Mouse (Mus musculus): ENCODE measurements at regions not wholly inside any gene's neighbourhood (a gene's known extent, or its start where the extent isn't known, plus 50 kb on each side); places are given as distances from the start of the nearest gene placed in this dataset.
A peak's percentile ranks its signal among the peaks of the same experiment; 100 is the strongest.

DNA sequence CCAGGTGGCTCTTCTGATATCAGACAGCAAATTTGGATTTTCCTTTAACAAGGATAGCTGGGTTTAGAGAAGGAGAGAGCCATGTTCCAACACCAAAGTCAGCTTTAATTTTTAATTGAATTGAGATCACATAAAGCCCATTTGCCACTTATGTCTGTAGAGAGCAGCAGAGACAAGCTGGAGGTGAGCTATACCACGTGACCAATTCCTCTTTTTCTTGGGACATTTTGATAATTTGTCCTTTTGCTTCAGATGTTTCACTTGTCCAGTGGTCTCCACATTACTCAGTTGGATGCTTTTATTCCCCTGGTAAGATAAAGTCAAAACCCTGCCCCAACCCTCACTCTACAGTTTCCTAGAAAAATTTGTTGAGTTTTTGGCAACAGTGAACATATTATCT lies 248.6 kb upstream of the Ndst4 start:
- Histone ChIP-seq H3K4me2 (ENCODE audit: low read length) (no peak overlapping the region), H3K9ac (replicated peaks; ENCODE audit: low read length) (no peak overlapping the region), H3K9me3 (ENCODE audit: control insufficient read depth, low read length) (no peaks in the 10 kb centered on the region), H3K27me3 (ENCODE audit: control insufficient read depth, insufficient read depth, low read length) (no peaks in the 10 kb centered on the region), H3K4me1 (ENCODE audit: control insufficient read depth, insufficient read depth, low read length) (no peaks in the 10 kb centered on the region), H3K36me3 (ENCODE audit: control insufficient read depth, insufficient read depth, low read length) (no peaks in the 10 kb centered on the region), H3K27ac (replicated peaks; ENCODE audit: low read depth, low read length) (no peak overlapping the region), H3K4me3 (replicated peaks; ENCODE audit: low read depth, low read length) (no peak overlapping the region)
- no peak for ATAC-seq (ENCODE audit: low FRiP score, low TSS enrichment)
- WGBS: 73% methylated on average over 1 of the region's 1 CpGs
- no peak for DNase-seq

DNA sequence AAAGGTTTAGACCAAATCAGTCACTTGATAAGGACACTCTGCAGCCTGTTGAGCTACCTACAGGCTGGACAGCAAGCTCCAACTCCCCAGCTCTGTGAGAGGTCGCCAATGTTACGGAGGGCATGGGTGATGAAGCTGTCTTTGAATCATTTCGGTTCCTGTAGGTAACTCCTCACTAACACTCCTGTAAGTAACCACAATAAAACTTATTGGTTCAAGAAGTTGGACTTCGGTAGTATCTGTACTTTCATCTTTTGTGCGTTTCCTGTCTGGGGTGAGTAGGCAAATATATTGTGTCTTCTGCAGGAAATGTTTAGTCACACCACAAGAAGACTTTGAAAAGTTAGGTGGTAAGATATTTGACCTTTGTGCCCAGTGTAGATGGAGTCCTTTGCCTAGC lies 244.1 kb upstream of the Ndst4 start:
- H3K27me3 ChIP-seq (ENCODE audit: control insufficient read depth, insufficient read depth, low read length): no peaks in the 10 kb centered on the region
- no peak overlapping the region for H3K9ac ChIP-seq (replicated peaks; ENCODE audit: low read length)
- H3K4me1 ChIP-seq (ENCODE audit: control insufficient read depth, insufficient read depth, low read length): no peaks in the 10 kb centered on the region
- H3K4me3 ChIP-seq (replicated peaks; ENCODE audit: low read depth, low read length): no peak overlapping the region
- WGBS: 94% methylated on average over 5 of the region's 5 CpGs
- DNase-seq (no peak), ATAC-seq (ENCODE audit: low FRiP score, low TSS enrichment) (no peak)
- no peak overlapping the region for H3K27ac ChIP-seq (replicated peaks; ENCODE audit: low read depth, low read length)
- no peaks in the 10 kb centered on the region for H3K36me3 ChIP-seq (ENCODE audit: control insufficient read depth, insufficient read depth, low read length)
- H3K4me2 ChIP-seq (ENCODE audit: low read length): no peak overlapping the region
- no peaks in the 10 kb centered on the region for H3K9me3 ChIP-seq (ENCODE audit: control insufficient read depth, low read length)

DNA sequence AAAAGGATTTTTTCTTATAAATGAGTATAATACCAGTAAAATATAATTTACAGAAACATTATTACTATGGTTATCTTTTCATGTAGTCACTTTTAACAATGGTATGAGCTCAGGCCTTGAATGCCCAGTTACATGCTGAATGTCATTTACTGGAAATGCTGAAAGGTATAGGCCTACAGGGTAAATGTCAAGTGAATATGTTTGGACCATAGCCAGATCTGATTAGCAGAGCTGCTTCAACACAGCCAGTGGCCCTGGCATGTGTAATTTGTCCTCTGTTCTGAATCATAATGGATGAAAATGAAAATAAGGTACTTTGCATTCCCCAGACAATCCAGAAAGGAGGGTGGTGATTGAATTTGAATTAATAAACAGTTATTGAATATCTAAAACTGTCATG lies 213.3 kb upstream of the Ndst4 start:
- ATAC-seq (ENCODE audit: low FRiP score, low TSS enrichment): peak; percentile 67; the same call in 1 of the 2 replicates

DNA sequence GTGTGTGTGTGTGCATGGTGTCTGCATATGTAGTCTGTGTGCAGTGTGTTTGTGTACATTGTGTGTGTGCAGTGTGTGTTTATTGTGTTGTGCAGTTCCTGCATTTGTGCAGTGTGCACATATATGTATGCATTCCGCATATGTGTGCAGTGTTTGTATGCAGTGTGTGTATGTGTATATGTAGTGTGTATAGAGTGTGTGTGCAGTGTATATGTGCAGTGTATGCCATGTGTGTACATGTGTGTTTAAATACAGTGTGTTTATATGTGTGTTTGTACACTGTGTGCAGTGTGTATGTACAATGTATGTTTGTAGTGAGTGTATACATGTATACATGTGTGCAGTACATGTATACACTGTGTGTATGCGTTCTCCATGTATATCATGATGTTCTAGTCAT lies 183.0 kb upstream of the Ndst4 start:
- H3K9ac ChIP-seq (replicated peaks; ENCODE audit: low read length): no peak overlapping the region
- DNase-seq: no peak
- no peaks in the 10 kb centered on the region for H3K36me3 ChIP-seq (ENCODE audit: control insufficient read depth, insufficient read depth, low read length)
- 96% methylated on average over 2 of the region's 2 CpGs for WGBS
- no peak overlapping the region for H3K27ac ChIP-seq (replicated peaks; ENCODE audit: low read depth, low read length)
- no peaks in the 10 kb centered on the region for H3K9me3 ChIP-seq (ENCODE audit: control insufficient read depth, low read length)
- no peak overlapping the region for H3K4me2 ChIP-seq (ENCODE audit: low read length)
- H3K4me3 ChIP-seq (replicated peaks; ENCODE audit: low read depth, low read length): no peak overlapping the region
- H3K27me3 ChIP-seq (ENCODE audit: control insufficient read depth, insufficient read depth, low read length): no peaks in the 10 kb centered on the region
- H3K4me1 ChIP-seq (ENCODE audit: control insufficient read depth, insufficient read depth, low read length): no peaks in the 10 kb centered on the region
- ATAC-seq (ENCODE audit: low FRiP score, low TSS enrichment): no peak

More for the DNA sequence above, 213.3 kb upstream of the Ndst4 start:
- H3K9ac ChIP-seq (replicated peaks; ENCODE audit: low read length): no peak overlapping the region
- H3K9me3 ChIP-seq (ENCODE audit: control insufficient read depth, low read length): no peaks in the 10 kb centered on the region
- DNase-seq: peak; percentile 67
- no peak overlapping the region for H3K27ac ChIP-seq (replicated peaks; ENCODE audit: low read depth, low read length)
- H3K27me3 ChIP-seq (ENCODE audit: control insufficient read depth, insufficient read depth, low read length): no peaks in the 10 kb centered on the region
- no peaks in the 10 kb centered on the region for H3K4me1 ChIP-seq (ENCODE audit: control insufficient read depth, insufficient read depth, low read length)
- no peak overlapping the region for H3K4me3 ChIP-seq (replicated peaks; ENCODE audit: low read depth, low read length)
- no peaks in the 10 kb centered on the region for H3K36me3 ChIP-seq (ENCODE audit: control insufficient read depth, insufficient read depth, low read length)
- H3K4me2 ChIP-seq (ENCODE audit: low read length): no peak overlapping the region

DNA sequence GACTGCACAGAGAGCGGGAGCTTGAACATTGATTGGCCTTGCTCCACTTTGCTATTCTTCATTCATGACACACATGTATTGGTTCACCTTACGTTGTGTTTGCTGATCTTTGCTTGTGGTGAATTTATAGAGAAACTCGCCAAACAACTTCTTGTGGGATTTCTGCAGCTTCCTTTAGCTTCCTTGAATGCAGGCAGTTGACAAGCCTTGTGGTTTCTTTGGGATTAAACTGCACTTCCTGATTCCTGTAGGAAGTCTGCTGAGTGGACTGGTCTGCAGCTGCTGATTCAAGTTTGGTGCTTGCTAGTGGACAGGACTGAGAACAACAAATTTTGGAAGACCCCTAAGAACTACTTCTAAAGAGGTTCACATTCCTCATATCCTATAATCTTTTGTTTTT lies 152.8 kb upstream of the Ndst4 start:
- DNase-seq: no peak
- Histone ChIP-seq H3K4me2 (ENCODE audit: low read length) (no peak overlapping the region), H3K9me3 (ENCODE audit: control insufficient read depth, low read length) (no peaks in the 10 kb centered on the region), H3K9ac (replicated peaks; ENCODE audit: low read length) (no peak overlapping the region), H3K36me3 (ENCODE audit: control insufficient read depth, insufficient read depth, low read length) (no peaks in the 10 kb centered on the region), H3K4me3 (replicated peaks; ENCODE audit: low read depth, low read length) (no peak overlapping the region), H3K27ac (replicated peaks; ENCODE audit: low read depth, low read length) (no peak overlapping the region), H3K27me3 (ENCODE audit: control insufficient read depth, insufficient read depth, low read length) (no peaks in the 10 kb centered on the region), H3K4me1 (ENCODE audit: control insufficient read depth, insufficient read depth, low read length) (no peaks in the 10 kb centered on the region)
- 93% methylated on average over 3 of the region's 3 CpGs for WGBS
- no peak for ATAC-seq (ENCODE audit: low FRiP score, low TSS enrichment)

DNA sequence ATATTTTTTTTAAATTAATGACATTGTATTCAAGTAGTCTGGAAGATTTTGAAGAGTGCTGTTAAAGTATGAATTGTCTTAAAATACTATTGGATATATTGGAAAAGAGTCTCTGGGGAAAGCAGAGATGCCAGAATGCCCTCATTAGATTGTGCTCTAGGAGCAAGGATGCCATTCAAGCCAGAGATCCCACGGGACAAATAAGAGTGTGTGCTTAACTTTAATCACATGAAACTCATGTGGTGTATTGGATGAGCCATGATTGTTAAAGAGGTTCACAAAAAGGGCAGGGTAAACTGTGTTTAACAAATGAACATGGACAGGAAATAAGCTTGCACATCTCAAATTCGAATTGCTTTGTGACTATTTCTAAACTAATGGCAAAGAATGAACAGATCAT lies 143.0 kb upstream of the Ndst4 start:
- H3K36me3 ChIP-seq (ENCODE audit: control insufficient read depth, insufficient read depth, low read length): no peaks in the 10 kb centered on the region
- no peak overlapping the region for H3K4me3 ChIP-seq (replicated peaks; ENCODE audit: low read depth, low read length)
- H3K9ac ChIP-seq (replicated peaks; ENCODE audit: low read length): no peak overlapping the region
- no peaks in the 10 kb centered on the region for H3K27me3 ChIP-seq (ENCODE audit: control insufficient read depth, insufficient read depth, low read length)
- no peak overlapping the region for H3K4me2 ChIP-seq (ENCODE audit: low read length)
- WGBS: 80% methylated on average over 2 of the region's 2 CpGs
- H3K9me3 ChIP-seq (ENCODE audit: control insufficient read depth, low read length): no peaks in the 10 kb centered on the region
- no peak overlapping the region for H3K27ac ChIP-seq (replicated peaks; ENCODE audit: low read depth, low read length)
- DNase-seq (peak; percentile 19), ATAC-seq (ENCODE audit: low FRiP score, low TSS enrichment) (no peak)
- H3K4me1 ChIP-seq (ENCODE audit: control insufficient read depth, insufficient read depth, low read length): no peaks in the 10 kb centered on the region

DNA sequence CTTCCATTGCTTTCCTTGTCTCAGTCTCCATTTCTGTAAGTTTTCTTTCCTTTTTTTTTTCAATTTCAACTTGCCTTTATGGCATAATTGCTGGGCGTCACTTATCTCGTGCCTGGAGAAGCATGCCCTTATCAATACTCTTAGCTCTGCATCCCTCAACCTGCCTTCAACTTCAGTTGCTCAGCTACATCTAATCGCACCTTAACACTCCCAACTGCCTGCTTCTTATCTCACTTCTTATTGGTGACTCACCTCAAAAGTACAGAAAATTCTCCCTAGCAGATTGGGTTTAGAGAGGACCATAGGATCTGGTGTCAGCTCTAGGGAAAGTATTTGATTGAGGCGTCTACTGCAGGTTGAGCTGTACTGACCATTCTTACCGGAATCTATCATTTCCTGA lies 133.2 kb upstream of the Ndst4 start:
- H3K9me3 ChIP-seq (ENCODE audit: control insufficient read depth, low read length): no peaks in the 10 kb centered on the region
- H3K9ac ChIP-seq (replicated peaks; ENCODE audit: low read length): no peak overlapping the region
- ATAC-seq (ENCODE audit: low FRiP score, low TSS enrichment): no peak
- no peak overlapping the region for H3K4me3 ChIP-seq (replicated peaks; ENCODE audit: low read depth, low read length)
- no peaks in the 10 kb centered on the region for H3K27me3 ChIP-seq (ENCODE audit: control insufficient read depth, insufficient read depth, low read length)
- no peak overlapping the region for H3K27ac ChIP-seq (replicated peaks; ENCODE audit: low read depth, low read length)
- H3K36me3 ChIP-seq (ENCODE audit: control insufficient read depth, insufficient read depth, low read length): no peaks in the 10 kb centered on the region
- WGBS: 78% methylated on average over 5 of the region's 5 CpGs
- DNase-seq: no peak
- H3K4me1 ChIP-seq (ENCODE audit: control insufficient read depth, insufficient read depth, low read length): no peaks in the 10 kb centered on the region
- H3K4me2 ChIP-seq (ENCODE audit: low read length): no peak overlapping the region

DNA sequence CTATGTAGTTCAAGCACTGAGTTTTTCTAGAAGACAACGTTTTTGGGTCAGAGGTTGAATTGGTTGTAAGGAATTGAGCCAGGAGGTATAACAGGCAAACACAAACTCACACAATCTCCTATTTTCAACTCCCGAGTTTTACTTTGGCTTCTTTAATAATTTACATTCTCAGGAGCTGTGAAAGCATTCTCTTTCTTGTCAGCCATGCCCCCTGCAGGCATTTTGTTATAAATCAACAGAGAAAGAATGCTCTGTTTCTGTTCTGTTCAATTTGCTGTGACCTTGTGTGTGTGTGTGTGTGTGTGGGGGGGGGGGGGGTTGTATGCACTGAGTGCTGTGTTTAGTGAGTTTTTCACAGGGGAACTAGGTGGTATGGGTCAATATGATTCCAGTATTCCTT lies 132.7 kb upstream of the Ndst4 start:
- Histone ChIP-seq H3K4me2 (ENCODE audit: low read length) (no peak overlapping the region), H3K9me3 (ENCODE audit: control insufficient read depth, low read length) (no peaks in the 10 kb centered on the region), H3K27ac (replicated peaks; ENCODE audit: low read depth, low read length) (0 out of 2 replicates have a peak overlapping the region, but pooled peaks have one; percentile 10), H3K36me3 (ENCODE audit: control insufficient read depth, insufficient read depth, low read length) (no peaks in the 10 kb centered on the region), H3K4me1 (ENCODE audit: control insufficient read depth, insufficient read depth, low read length) (no peaks in the 10 kb centered on the region), H3K9ac (replicated peaks; ENCODE audit: low read length) (no peak overlapping the region), H3K27me3 (ENCODE audit: control insufficient read depth, insufficient read depth, low read length) (no peaks in the 10 kb centered on the region), H3K4me3 (replicated peaks; ENCODE audit: low read depth, low read length) (no peak overlapping the region)
- ATAC-seq (ENCODE audit: low FRiP score, low TSS enrichment) (peak; percentile 53; the same call in 1 of the 2 replicates), DNase-seq (peak; percentile 62)
- 10% methylated on average over 2 of the region's 2 CpGs for WGBS

DNA sequence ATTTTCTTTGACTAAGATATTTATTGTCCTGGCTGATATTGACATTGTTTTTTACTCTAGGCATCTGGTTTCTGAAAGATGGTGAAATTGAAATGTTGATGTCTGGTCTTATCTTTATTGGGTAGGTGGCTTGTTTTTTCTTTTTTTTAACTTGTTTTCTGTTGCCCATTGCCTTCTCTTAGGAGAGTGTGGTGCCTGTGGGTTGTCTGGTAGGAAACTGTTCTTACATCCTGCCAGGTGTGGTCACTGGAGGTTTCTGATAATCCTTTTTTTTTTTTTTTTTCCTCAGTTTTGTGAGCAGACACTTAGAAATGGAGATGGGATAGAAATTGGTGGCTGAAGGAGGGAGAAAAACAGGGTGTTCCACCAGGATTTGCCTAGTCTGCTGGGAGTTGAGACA lies 125.3 kb upstream of the Ndst4 start:
- DNase-seq: no peak
- H3K4me1 ChIP-seq (ENCODE audit: control insufficient read depth, insufficient read depth, low read length): no peaks in the 10 kb centered on the region
- H3K4me3 ChIP-seq (replicated peaks; ENCODE audit: low read depth, low read length): no peak overlapping the region
- no peak overlapping the region for H3K27ac ChIP-seq (replicated peaks; ENCODE audit: low read depth, low read length)
- no peaks in the 10 kb centered on the region for H3K9me3 ChIP-seq (ENCODE audit: control insufficient read depth, low read length)
- H3K36me3 ChIP-seq (ENCODE audit: control insufficient read depth, insufficient read depth, low read length): no peaks in the 10 kb centered on the region
- H3K9ac ChIP-seq (replicated peaks; ENCODE audit: low read length): no peak overlapping the region
- no peak for ATAC-seq (ENCODE audit: low FRiP score, low TSS enrichment)
- no peaks in the 10 kb centered on the region for H3K27me3 ChIP-seq (ENCODE audit: control insufficient read depth, insufficient read depth, low read length)
- H3K4me2 ChIP-seq (ENCODE audit: low read length): no peak overlapping the region
